Mouse (Mus musculus): ENCODE measurements around the gene Kcns1. TPM values are rescaled to one million over a fixed set of nuclear protein-coding genes. Genes with fewer than 3 reads are reported as not detected.

Gene Kcns1
- polyA plus RNA-seq, 1 experiment from 2014 or later, result 0.29 TPM

Other genes starting within 250 kb of the Kcns1 start
- gene Ywhab, start 176.2 kb downstream of the Kcns1 start, polyA plus RNA-seq (2015; fragmentation: Nextera tagmentation; extraction: Ambion mirVana), result 269 and 298 TPM in 2 replicates
- 0.82 and 1.3 TPM in 2 replicates for gene Pabpc1l, start 145.7 kb downstream of the Kcns1 start, polyA plus RNA-seq (2015; fragmentation: Nextera tagmentation; extraction: Ambion mirVana)
- 18.0 and 19.9 TPM in 2 replicates for gene Stk4, start 100.8 kb downstream of the Kcns1 start, polyA plus RNA-seq (2015; fragmentation: Nextera tagmentation; extraction: Ambion mirVana)
- 52.8 and 55.4 TPM in 2 replicates for gene Tomm34, start 99.9 kb downstream of the Kcns1 start, polyA plus RNA-seq (2015; fragmentation: Nextera tagmentation; extraction: Ambion mirVana)
- gene Wfdc5, start 11.6 kb upstream of the Kcns1 start, polyA plus RNA-seq (2015; fragmentation: Nextera tagmentation; extraction: Ambion mirVana), result not detected in 2 replicates
- gene Wfdc12, start 19.5 kb upstream of the Kcns1 start, polyA plus RNA-seq (2015; fragmentation: Nextera tagmentation; extraction: Ambion mirVana), result not detected in 2 replicates
- not detected in 2 replicates for gene Wfdc15a, start 29.0 kb upstream of the Kcns1 start, polyA plus RNA-seq (2015; fragmentation: Nextera tagmentation; extraction: Ambion mirVana)
- 27.0 and 32.1 TPM in 2 replicates for gene Wfdc15b, start 50.5 kb upstream of the Kcns1 start, polyA plus RNA-seq (2015; fragmentation: Nextera tagmentation; extraction: Ambion mirVana)
- gene Svs2, start 67.4 kb upstream of the Kcns1 start, polyA plus RNA-seq (2015; fragmentation: Nextera tagmentation; extraction: Ambion mirVana), result not detected in 2 replicates
- not detected in 2 replicates for gene Svs3b, start 85.5 kb upstream of the Kcns1 start, polyA plus RNA-seq (2015; fragmentation: Nextera tagmentation; extraction: Ambion mirVana)
- not detected in 2 replicates for gene Svs4, start 107.3 kb upstream of the Kcns1 start, polyA plus RNA-seq (2015; fragmentation: Nextera tagmentation; extraction: Ambion mirVana)
- gene Svs3a, start 118.2 kb upstream of the Kcns1 start, polyA plus RNA-seq (2015; fragmentation: Nextera tagmentation; extraction: Ambion mirVana), result not detected in 2 replicates
- not detected in 2 replicates for gene Svs6, start 145.6 kb upstream of the Kcns1 start, polyA plus RNA-seq (2015; fragmentation: Nextera tagmentation; extraction: Ambion mirVana)
- gene Svs5, start 161.6 kb upstream of the Kcns1 start, polyA plus RNA-seq (2015; fragmentation: Nextera tagmentation; extraction: Ambion mirVana), result not detected in 2 replicates
- 2.1 and 2.8 TPM in 2 replicates for gene Slpi, start 218.0 kb upstream of the Kcns1 start, polyA plus RNA-seq (2015; fragmentation: Nextera tagmentation; extraction: Ambion mirVana)
- gene Rbpjl, start 232.0 kb upstream of the Kcns1 start, polyA plus RNA-seq (2015; fragmentation: Nextera tagmentation; extraction: Ambion mirVana), result 16.1 and 40.7 TPM in 2 replicates
- gene Matn4, start 234.0 kb upstream of the Kcns1 start, polyA plus RNA-seq (2015; fragmentation: Nextera tagmentation; extraction: Ambion mirVana), result 9.3 and 11.0 TPM in 2 replicates

Measured in intestine, embryonic 15.5 days (tissue).